Mouse (Mus musculus): Measurements from ENCODE around the gene Ypel5. TPM values are rescaled to one million over a fixed set of nuclear protein-coding genes. Genes with fewer than 3 reads are reported as not detected.

Gene Ypel5
- polyA plus RNA-seq, 1 experiment from 2014 or later = 43.5 TPM

GRCm38 (mm10) chr17:72813419-72814315 lies 22.6 kb upstream of the Ypel5 start:
- Histone ChIP-seq H3K9me3 (ENCODE audit: control insufficient read depth, low read length) (no peaks in the 10 kb centered on the region), H3K4me1 (ENCODE audit: control insufficient read depth, insufficient read depth, low read length) (0 out of 2 replicates have a peak, but pooled peaks cover 3% of the 10 kb centered on the region), H3K9ac (ENCODE audit: low read depth, low read length) (no peak overlapping the region), H3K27ac (ENCODE audit: low read depth, low read length) (no peak overlapping the region), H3K36me3 (ENCODE audit: control insufficient read depth, insufficient read depth, low read length) (no peaks in the 10 kb centered on the region), H3K27me3 (ENCODE audit: control insufficient read depth, insufficient read depth, low read length) (no peaks in the 10 kb centered on the region), H3K4me2 (replicated peaks; ENCODE audit: low read depth, low read length) (no peak overlapping the region), H3K4me3 (ENCODE audit: low read length) (no peak overlapping the region)
- 15% methylated on average over 12 of the region's 12 CpGs for WGBS
- ATAC-seq (ENCODE audit: low FRiP score, low TSS enrichment) = 0 out of 2 replicates have a peak, but pooled peaks have one; percentile 64

GRCm38 (mm10) chr17:72817574-72817973 lies 18.7 kb upstream of the Ypel5 start:
- ATAC-seq (ENCODE audit: low FRiP score, low TSS enrichment) = no peak
- WGBS = 80% methylated on average over 5 of the region's 5 CpGs
- Histone ChIP-seq H3K9ac (ENCODE audit: low read depth, low read length) (no peak overlapping the region), H3K4me3 (ENCODE audit: low read length) (no peak overlapping the region), H3K4me1 (ENCODE audit: control insufficient read depth, insufficient read depth, low read length) (no peaks in the 10 kb centered on the region), H3K27me3 (ENCODE audit: control insufficient read depth, insufficient read depth, low read length) (no peaks in the 10 kb centered on the region), H3K9me3 (ENCODE audit: control insufficient read depth, low read length) (no peaks in the 10 kb centered on the region), H3K4me2 (replicated peaks; ENCODE audit: low read depth, low read length) (no peak overlapping the region), H3K27ac (ENCODE audit: low read depth, low read length) (no peak overlapping the region), H3K36me3 (ENCODE audit: control insufficient read depth, insufficient read depth, low read length) (no peaks in the 10 kb centered on the region)

- H3K4me2 ChIP-seq (replicated peaks; ENCODE audit: low read depth, low read length) = no peak overlapping the region
- 77% methylated on average over 2 of the region's 2 CpGs for WGBS
- no peak overlapping the region for H3K9ac ChIP-seq (ENCODE audit: low read depth, low read length)
- no peak for ATAC-seq (ENCODE audit: low FRiP score, low TSS enrichment)
- H3K9me3 ChIP-seq (ENCODE audit: control insufficient read depth, low read length) = no peaks in the 10 kb centered on the region
- no peaks in the 10 kb centered on the region for H3K36me3 ChIP-seq (ENCODE audit: control insufficient read depth, insufficient read depth, low read length)
- no peaks in the 10 kb centered on the region for H3K27me3 ChIP-seq (ENCODE audit: control insufficient read depth, insufficient read depth, low read length)
- H3K4me1 ChIP-seq (ENCODE audit: control insufficient read depth, insufficient read depth, low read length) = no peaks in the 10 kb centered on the region
- no peak overlapping the region for H3K27ac ChIP-seq (ENCODE audit: low read depth, low read length)
- H3K4me3 ChIP-seq (ENCODE audit: low read length) = no peak overlapping the region
These were observed 16.5 kb upstream of the Ypel5 start for GRCm38 (mm10) chr17:72819714-72820113.

- Histone ChIP-seq H3K4me2 (replicated peaks; ENCODE audit: low read depth, low read length) (no peak overlapping the region), H3K27ac (ENCODE audit: low read depth, low read length) (no peak overlapping the region), H3K9me3 (ENCODE audit: control insufficient read depth, low read length) (no peaks in the 10 kb centered on the region), H3K9ac (ENCODE audit: low read depth, low read length) (no peak overlapping the region), H3K27me3 (ENCODE audit: control insufficient read depth, insufficient read depth, low read length) (no peaks in the 10 kb centered on the region), H3K36me3 (ENCODE audit: control insufficient read depth, insufficient read depth, low read length) (no peaks in the 10 kb centered on the region), H3K4me3 (ENCODE audit: low read length) (no peak overlapping the region), H3K4me1 (ENCODE audit: control insufficient read depth, insufficient read depth, low read length) (no peaks in the 10 kb centered on the region)
- 65% methylated on average over 4 of the region's 4 CpGs for WGBS
- ATAC-seq (ENCODE audit: low FRiP score, low TSS enrichment) = no peak
These were observed 15.8 kb upstream of the Ypel5 start for GRCm38 (mm10) chr17:72820425-72820824.

GRCm38 (mm10) chr17:72821923-72822322 lies 14.3 kb upstream of the Ypel5 start:
- WGBS = 72% methylated on average over 1 of the region's 1 CpGs
- Histone ChIP-seq H3K36me3 (ENCODE audit: control insufficient read depth, insufficient read depth, low read length) (no peaks in the 10 kb centered on the region), H3K4me1 (ENCODE audit: control insufficient read depth, insufficient read depth, low read length) (no peaks in the 10 kb centered on the region), H3K9ac (ENCODE audit: low read depth, low read length) (no peak overlapping the region), H3K4me2 (replicated peaks; ENCODE audit: low read depth, low read length) (no peak overlapping the region), H3K27me3 (ENCODE audit: control insufficient read depth, insufficient read depth, low read length) (no peaks in the 10 kb centered on the region), H3K9me3 (ENCODE audit: control insufficient read depth, low read length) (no peaks in the 10 kb centered on the region), H3K27ac (ENCODE audit: low read depth, low read length) (no peak overlapping the region), H3K4me3 (ENCODE audit: low read length) (no peak overlapping the region)
- no peak for ATAC-seq (ENCODE audit: low FRiP score, low TSS enrichment)

- 89% methylated on average over 3 of the region's 3 CpGs for WGBS
- Histone ChIP-seq H3K4me3 (ENCODE audit: low read length) (no peak overlapping the region), H3K36me3 (ENCODE audit: control insufficient read depth, insufficient read depth, low read length) (no peaks in the 10 kb centered on the region), H3K9ac (ENCODE audit: low read depth, low read length) (no peak overlapping the region), H3K27ac (ENCODE audit: low read depth, low read length) (no peak overlapping the region), H3K9me3 (ENCODE audit: control insufficient read depth, low read length) (no peaks in the 10 kb centered on the region), H3K27me3 (ENCODE audit: control insufficient read depth, insufficient read depth, low read length) (no peaks in the 10 kb centered on the region), H3K4me2 (replicated peaks; ENCODE audit: low read depth, low read length) (no peak overlapping the region), H3K4me1 (ENCODE audit: control insufficient read depth, insufficient read depth, low read length) (no peaks in the 10 kb centered on the region)
- no peak for ATAC-seq (ENCODE audit: low FRiP score, low TSS enrichment)
These were observed 9.2 kb upstream of the Ypel5 start for GRCm38 (mm10) chr17:72826916-72827534.

- 90% methylated on average over 3 of the region's 3 CpGs for WGBS
- Histone ChIP-seq H3K27me3 (ENCODE audit: control insufficient read depth, insufficient read depth, low read length) (no peaks in the 10 kb centered on the region), H3K36me3 (ENCODE audit: control insufficient read depth, insufficient read depth, low read length) (no peaks in the 10 kb centered on the region), H3K4me3 (ENCODE audit: low read length) (no peak overlapping the region), H3K9me3 (ENCODE audit: control insufficient read depth, low read length) (no peaks in the 10 kb centered on the region), H3K9ac (ENCODE audit: low read depth, low read length) (no peak overlapping the region), H3K4me2 (replicated peaks; ENCODE audit: low read depth, low read length) (no peak overlapping the region), H3K4me1 (ENCODE audit: control insufficient read depth, insufficient read depth, low read length) (no peaks in the 10 kb centered on the region), H3K27ac (ENCODE audit: low read depth, low read length) (no peak overlapping the region)
- no peak for ATAC-seq (ENCODE audit: low FRiP score, low TSS enrichment)
These were observed 8.1 kb upstream of the Ypel5 start for GRCm38 (mm10) chr17:72828027-72828678.

- Histone ChIP-seq H3K27me3 (ENCODE audit: control insufficient read depth, insufficient read depth, low read length) (no peaks in the 10 kb centered on the region), H3K4me1 (ENCODE audit: control insufficient read depth, insufficient read depth, low read length) (no peaks in the 10 kb centered on the region), H3K9ac (ENCODE audit: low read depth, low read length) (no peak overlapping the region), H3K4me2 (replicated peaks; ENCODE audit: low read depth, low read length) (no peak overlapping the region), H3K27ac (ENCODE audit: low read depth, low read length) (no peak overlapping the region), H3K36me3 (ENCODE audit: control insufficient read depth, insufficient read depth, low read length) (no peaks in the 10 kb centered on the region), H3K9me3 (ENCODE audit: control insufficient read depth, low read length) (no peaks in the 10 kb centered on the region), H3K4me3 (ENCODE audit: low read length) (no peak overlapping the region)
- ATAC-seq (ENCODE audit: low FRiP score, low TSS enrichment) = no peak
- WGBS = 87% methylated on average over 8 of the region's 8 CpGs
These were observed 7.6 kb upstream of the Ypel5 start for GRCm38 (mm10) chr17:72828687-72829086.
